Mouse (Mus musculus): Measurements from ENCODE around the gene Tuba1c.
"Not testable (repeated sequence)": the region's sequence is repeated elsewhere in the genome, so short reads cannot be mapped to it uniquely, and the experiment has no call there.

GRCm38 (mm10) chr15:99076011-99076410, 46.3 kb downstream of the Tuba1c start:
- TF ChIP-seq TAL1 (IDR thresholded peaks at IDR 0.05; ENCODE audit: low read length); ZMIZ1 (IDR thresholded peaks at IDR 0.05; ENCODE audit: low read depth, low read length); POLR2AphosphoS2 (IDR thresholded peaks at IDR 0.05; ENCODE audit: low read length); ZNF384 (IDR thresholded peaks at IDR 0.05; ENCODE audit: low read depth, low read length); RAD21 (IDR thresholded peaks at IDR 0.05; ENCODE audit: low read depth, low read length); CTCF (IDR thresholded peaks at IDR 0.05 in 2 of 3, conservative IDR thresholded peaks at IDR 0.05 in 1 of 3; ENCODE audit: control insufficient read depth in 1 of 3, insufficient read depth in 1 of 3, low read depth in 2 of 3, low read length in 3 of 3, poor library complexity in 1 of 3, severe bottlenecking in 1 of 3); POLR2A (IDR thresholded peaks at IDR 0.05; ENCODE audit: control insufficient read depth in 1 of 2, insufficient read depth in 1 of 2, low read depth in 1 of 2, low read length in 2 of 2, poor library complexity in 1 of 2); ZC3H11A (IDR thresholded peaks at IDR 0.05; ENCODE audit: low read depth, low read length); E2F4 (IDR thresholded peaks at IDR 0.05; ENCODE audit: borderline replicate concordance, low read depth, low read length); CHD2 (IDR thresholded peaks at IDR 0.05; ENCODE audit: low read length); NELFE (IDR thresholded peaks at IDR 0.05; ENCODE audit: low read depth, low read length); ELF1 (IDR thresholded peaks at IDR 0.05; ENCODE audit: low read depth, low read length): not testable (repeated sequence)
